Mouse (Mus musculus) cerebral cortex, adult 2 months (tissue): ENCODE data around the gene Gbp8.

Experiments
- WGBS: fragments of 180-500 bp; shearing (Covaris S2); methylation state at CpG from one replicate; pipeline ENCODE4 v1.1.7; 2018; 5-methylcytosine and 5-hydroxymethylcytosine counted together

The Gbp8 gene

DNA sequence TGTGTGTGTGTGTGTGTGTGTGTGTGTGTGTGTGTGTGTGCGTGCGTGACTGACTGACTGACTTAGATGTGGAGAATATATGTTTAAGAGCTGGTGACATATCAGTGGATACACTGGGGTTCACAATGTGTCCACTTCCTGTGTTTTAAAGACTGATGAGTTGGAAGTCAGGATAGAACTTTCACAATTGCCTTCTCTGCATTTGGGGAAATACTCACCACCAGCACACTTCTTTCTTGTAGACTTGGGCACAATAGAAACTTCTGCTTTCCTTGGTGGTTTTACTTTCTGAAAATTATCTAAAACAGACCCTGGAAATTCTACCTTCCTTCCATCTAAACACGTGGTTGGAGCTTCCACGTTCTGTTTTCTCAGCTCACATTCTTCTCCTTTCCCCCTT, 127.8 kb downstream of the Gbp8 start:
- 87% methylated on average over 4 of the region's 4 CpGs for WGBS

DNA sequence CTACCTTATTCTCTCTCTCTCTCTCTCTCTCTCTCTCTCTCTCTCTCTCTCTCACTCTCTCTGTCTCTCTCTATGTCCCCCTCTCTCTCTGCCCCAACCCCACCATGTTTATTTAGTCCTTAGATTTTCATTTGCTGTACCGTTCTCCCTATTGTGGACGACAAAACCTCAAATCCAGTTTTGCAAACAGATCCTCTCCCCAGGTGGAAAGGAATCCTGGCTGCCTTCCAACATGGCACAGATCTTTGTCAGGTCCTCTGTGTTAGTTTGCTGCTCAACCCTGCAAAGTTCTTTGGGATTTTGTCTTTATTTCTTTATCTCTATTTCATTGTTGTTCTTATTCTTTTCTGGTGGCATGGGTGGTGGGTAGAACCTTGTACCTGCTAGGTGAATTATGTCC, 149.9 kb downstream of the Gbp8 start:
- 63% methylated on average over 2 of the region's 2 CpGs for WGBS

DNA sequence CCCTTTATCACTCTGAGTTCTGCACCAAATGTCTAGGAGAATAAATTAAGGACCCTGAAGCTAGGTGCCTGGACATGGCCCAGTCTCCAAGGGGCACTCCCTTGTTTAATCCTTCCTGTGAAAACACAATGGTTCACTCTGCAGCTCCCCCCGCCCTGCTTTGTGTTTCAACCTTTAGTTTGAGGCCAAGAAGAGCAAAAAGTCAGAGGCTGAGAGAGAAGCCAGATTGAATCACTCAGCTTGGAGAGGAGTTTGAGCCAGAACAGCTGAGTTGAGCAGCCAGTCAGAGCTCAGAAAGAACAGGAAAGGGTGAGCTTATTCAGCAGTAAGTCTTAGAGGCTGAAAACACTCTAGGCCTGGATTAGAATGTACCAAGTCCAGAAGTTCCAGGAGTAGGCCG, 151.3 kb downstream of the Gbp8 start:
- 52% methylated on average over 2 of the region's 2 CpGs for WGBS

DNA sequence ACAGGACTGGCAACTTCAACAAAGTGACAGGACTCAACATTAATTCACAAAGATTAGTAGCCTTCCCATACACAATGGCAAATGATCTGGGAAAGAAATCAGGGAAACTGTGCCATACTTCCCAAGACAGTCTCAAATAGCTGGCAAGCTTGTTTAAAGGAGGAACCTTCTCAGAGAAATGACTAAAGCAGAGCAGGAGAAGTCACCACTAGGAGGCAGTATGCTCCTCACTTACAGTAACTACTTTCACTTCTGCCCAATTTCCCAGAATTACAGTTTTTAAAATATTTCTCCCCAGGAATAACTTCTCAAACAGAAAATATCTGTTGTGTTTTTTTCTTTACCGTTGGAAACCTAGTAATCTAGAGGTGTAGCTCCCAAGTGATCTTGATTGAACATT, 152.6 kb downstream of the Gbp8 start:
- 35% methylated on average over 1 of the region's 1 CpGs for WGBS

DNA sequence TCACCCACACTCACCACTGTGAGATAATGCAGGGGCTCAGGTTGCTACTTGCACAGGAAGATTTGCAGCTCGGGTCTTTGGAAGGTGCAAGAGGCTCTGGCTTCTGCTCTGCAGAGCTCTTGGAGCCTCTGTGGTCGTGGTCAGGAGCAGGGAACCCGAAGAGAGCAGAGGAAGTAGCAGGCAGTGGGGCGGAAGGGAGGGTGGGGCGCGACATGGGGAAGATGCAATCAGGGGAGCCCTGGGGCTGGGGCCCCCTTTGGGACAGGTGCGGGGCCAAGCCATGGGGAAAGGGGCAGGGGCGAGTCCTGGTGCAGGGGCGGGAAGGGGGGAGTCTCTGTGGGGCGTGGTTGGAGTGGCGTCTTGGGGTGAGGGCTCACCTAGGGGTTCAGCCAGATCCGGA, 156.8 kb downstream of the Gbp8 start, which contains the start of gene Abcg3:
Abcg3 (minus strand) TSS at position 184 of the 400 bp plus-strand sequence.
- WGBS: 40% methylated on average over 12 of the region's 12 CpGs

DNA sequence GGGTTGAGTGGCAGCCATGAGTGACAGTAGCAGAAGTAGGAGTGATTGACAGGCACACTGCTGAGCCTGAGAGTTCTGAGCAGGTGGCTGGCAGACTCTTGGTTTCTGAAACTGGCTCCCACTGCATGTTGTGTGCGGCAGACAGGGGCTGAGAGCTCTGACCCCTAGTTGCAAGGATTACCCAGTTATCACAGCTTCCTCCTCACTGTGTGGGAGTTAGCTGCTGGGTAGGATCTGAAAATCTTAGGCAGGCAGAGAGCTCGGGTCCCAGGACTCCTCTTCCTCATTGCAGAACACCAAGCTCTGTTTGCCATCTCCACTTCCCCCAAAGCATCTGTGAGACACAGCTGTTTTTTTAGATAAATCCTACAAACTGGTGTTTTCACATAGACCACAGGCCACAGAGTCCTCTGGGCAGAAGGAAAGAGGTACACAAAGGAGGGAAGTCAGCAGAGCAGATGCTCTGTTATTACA, 160.3 kb downstream of the Gbp8 start:
- WGBS: 53% methylated on average over 2 of the region's 2 CpGs
